Mouse (Mus musculus) heart, postnatal 0 days (tissue): ENCODE data around the gene Igf2r.

Source experiments
- CTCF ChIP-seq: IDR thresholded peaks from 2 replicates; pipeline ENCODE4 v1.5.1; 2016; ENCODE audit warnings: antibody characterized with exemption, control low read depth, low read depth
- EP300 ChIP-seq: IDR thresholded peaks from 2 replicates; pipeline ENCODE4 v1.6.1; 2016; ENCODE audit warnings: antibody characterized with exemption, low read depth

DNA sequence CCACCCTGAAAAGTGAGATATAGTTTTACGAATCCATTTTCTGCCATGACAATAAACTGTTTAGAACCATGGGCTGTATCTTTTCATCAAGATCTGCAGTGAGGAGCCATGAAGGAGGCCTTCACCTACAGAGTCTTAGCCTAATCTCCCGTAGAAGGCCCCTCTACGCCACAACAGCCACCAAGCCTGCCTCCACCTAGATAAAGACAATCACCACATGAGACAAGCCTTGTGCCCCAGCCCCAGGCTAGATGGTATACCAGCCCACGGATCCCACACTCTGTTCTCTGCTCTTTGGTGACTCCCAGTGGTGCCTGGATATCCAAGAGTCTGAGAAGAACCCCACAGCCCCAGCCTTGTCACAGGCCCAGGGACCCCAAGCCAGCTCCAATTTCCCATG, 46.4 kb upstream of the Igf2r start:
- no peak for TF ChIP-seq CTCF
- no peak for TF ChIP-seq EP300
